Mouse (Mus musculus): ENCODE results near the gene Spi1.

GRCm38 (mm10) chr2:91084179-91084820, 2.1 kb downstream of the Spi1 start:
- TF ChIP-seq CTCF (IDR thresholded peaks at IDR 0.05; ENCODE audit: control insufficient read depth, insufficient read depth, low read length), result no peak
- TF ChIP-seq POLR2A (IDR thresholded peaks at IDR 0.05; ENCODE audit: borderline replicate concordance, control insufficient read depth, low read depth, low read length), result 0 out of 2 replicates have a peak, but pooled peaks have one; percentile 39

Measured in bone marrow, adult 2 months (tissue).